Mouse (Mus musculus) heart, postnatal 10 days (tissue): ENCODE measurements around the gene Upf3b. TPM values are rescaled to one million over a fixed set of nuclear protein-coding genes. Genes with fewer than 3 reads are reported as not detected.
A peak's percentile ranks its signal among the peaks of the same experiment; 100 is the strongest.
"Not testable (repeated sequence)": the region's sequence is repeated elsewhere in the genome, so short reads cannot be mapped to it uniquely, and the experiment has no call there.

Source experiments
- DNase-seq, 2 experiments: peaks; one replicate each; pipeline ENCODE4 v3.0.0; 2021
- intact Hi-C: fragments of 180-260 bp; cut with DNase I; formaldehyde crosslinking; loops from one replicate; pipeline ENCODE4 v1.15.1; 2025
- total RNA-seq, 2 experiments: library from RNA; stranded (reverse); gene quantifications; 2 replicates each; pipeline ENCODE4 v1.2.3; 2021

Gene Upf3b
- total RNA-seq, 2 experiments from 2014 or later: 8.2 to 9.1 TPM

DNA sequence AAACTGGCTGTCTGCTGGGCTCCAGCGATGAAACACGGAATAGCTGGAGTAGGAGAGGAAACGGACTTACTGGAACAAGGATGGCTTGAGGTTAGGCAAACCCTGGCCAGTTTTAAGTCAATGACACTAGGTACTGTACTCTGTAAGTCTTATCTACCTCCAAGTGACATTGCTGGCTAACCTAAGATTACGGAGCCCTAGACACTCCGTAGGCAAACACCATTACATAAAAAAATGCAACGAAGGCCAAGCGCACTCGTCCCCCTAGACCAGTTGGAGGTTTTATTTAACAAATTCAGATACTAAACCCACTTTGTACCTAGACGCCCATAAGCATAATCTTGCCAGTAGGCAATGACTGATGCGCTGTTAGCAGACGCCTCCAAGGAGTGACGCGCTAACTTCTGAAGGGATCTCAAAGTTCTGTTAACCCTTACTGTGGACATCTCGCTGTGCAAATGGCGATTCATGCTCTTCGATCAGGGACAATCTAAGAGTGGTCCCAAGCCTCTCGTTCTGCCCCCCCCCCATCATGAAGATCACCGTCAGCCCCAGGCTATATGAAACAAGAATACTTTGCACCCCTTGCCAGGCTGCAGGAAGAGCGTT, 25.7 kb downstream of the Upf3b start:
- intact Hi-C loops: no loop called here
- DNase-seq: peak; percentile 19 to 28

DNA sequence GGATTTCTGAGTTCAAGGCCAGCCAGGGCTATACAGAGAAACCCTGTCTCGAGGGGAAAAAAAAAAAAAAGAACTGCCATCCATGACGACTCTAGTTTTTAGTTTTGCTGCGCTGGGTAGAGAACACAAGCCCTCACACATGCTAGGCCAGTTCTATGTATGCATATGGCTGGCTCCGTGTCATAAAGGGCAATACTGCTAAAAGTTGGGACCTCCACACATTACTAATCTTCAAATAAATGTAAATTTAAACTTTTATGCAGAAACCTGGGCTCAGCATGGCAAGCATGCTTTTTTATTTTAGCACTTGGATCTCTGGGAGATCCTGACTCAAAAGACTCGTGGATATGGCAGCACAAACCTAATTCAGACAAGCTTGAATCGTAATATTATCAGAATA, 28.9 kb downstream of the Upf3b start:
- intact Hi-C loops: no loop called here
- no peak for DNase-seq

- DNase-seq, intact Hi-C loops: not testable (repeated sequence)
Measured at GRCm38 (mm10) chrX:37080345-37080744, 29.8 kb downstream of the Upf3b start.

GRCm38 (mm10) chrX:37076651-37077050, 33.5 kb downstream of the Upf3b start:
- intact Hi-C loops: no loop called here
- DNase-seq: no peak

- peak; percentile 41 to 71 for DNase-seq
- intact Hi-C loops: no loop called here
Measured at GRCm38 (mm10) chrX:37074262-37074892, 35.7 kb downstream of the Upf3b start.

GRCm38 (mm10) chrX:37068766-37069165, 41.4 kb downstream of the Upf3b start:
- DNase-seq: no peak
- intact Hi-C loops: no loop called here

DNA sequence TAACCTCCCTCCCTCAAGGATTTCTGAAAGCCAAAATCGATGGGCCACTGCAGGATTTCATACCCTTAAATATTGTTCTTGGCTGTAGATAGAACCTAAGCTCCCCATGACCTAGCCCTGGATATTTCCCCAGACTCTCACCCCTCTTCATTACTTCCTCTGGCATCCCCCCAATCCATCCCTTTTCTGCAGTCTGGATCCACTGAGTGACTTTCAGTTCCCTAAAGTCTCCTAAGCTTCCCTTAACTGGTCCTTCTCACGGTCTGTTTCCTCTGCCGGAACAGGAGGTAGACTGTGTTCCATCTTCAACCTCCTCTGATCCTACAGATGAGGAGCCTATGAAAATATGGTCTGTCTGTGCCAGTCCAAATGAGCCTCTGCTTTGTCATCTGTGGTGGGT, 42.8 kb downstream of the Upf3b start:
- intact Hi-C loops: no loop called here
- DNase-seq: no peak

DNA sequence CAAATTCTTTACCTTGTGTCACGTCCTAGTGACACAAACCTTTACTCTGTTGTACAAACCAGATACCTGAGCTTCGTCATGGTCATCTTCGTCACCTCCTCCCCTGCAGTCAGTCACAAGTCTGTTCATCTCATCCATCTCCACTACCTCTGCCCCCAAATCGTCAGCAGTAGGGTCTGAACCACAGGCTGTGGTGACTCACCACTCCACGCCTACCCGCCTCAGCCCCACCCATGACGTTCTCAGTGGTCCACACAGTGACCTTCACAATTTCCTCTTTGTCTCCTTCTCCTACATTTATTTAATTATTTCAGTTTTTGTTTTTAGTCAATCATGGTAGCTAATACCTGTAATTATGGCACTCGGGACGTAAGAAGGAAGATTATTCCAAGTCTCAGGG, 46.2 kb downstream of the Upf3b start:
- DNase-seq: no peak
- intact Hi-C loops: no loop called here

- intact Hi-C loops: loop anchor here (10.0 kb wide), 1 partner anchor 284 kb away; no protein-coding TSS in a partner anchor
- DNase-seq: no peak
Measured at GRCm38 (mm10) chrX:37048890-37049823, 61.0 kb downstream of the Upf3b start.

DNA sequence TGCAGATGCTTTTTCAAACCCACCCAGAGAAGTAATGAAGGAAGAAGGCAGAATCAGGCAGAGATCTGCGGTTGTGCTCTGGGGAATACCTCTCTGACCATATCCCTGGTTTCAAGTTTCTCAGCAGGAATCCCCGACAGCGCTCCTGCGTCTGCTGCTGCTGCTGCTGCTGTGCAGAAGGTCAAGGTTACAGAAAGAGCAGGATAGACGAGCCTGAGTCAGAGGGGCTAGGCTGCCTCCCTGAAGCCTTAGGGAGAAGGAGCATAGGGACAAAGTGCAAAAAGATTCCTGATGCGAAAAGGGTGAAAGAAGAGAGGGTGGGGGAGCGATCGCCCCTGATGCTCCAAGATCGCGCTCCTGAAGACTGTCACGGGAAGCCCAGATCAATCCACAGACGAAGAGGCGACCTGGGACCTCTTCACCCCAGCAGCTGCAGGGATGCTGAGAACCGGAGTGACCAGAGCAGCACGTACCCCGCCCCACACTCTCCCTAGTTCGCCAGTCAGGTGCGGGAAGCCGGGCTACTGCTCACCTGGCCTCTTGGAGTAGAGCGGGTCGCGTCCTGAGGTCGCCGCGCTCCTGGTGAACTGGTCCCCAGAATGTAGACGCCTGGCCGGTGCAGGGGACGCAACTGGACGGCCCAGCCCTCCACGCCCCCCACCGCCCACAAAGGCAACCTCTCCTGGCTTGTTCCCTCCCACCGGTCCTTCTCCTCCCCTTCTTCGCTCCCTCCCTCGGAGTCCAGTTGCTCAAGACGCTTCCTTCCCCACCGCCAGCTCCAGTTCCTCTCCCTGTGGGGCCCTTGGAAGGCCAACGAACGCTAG, 61.8 kb downstream of the Upf3b start, which contains the start of gene Sowahd:
TSS of gene Sowahd (plus strand) at position 780 of the 824 bp plus-strand sequence.
- intact Hi-C loops: loop anchor here (10.0 kb wide), 1 partner anchor 283 kb away; no protein-coding TSS in a partner anchor
- no peak for DNase-seq

- DNase-seq: peak; percentile 54 to 69
- intact Hi-C loops: loop anchor here (10.0 kb wide), 1 partner anchor 278 kb away; no protein-coding TSS in a partner anchor
Measured at GRCm38 (mm10) chrX:37042726-37043125, 67.4 kb downstream of the Upf3b start.

Other genes with a start within 250 kb of the Upf3b start
- gene Ube2a, start 236.4 kb downstream of the Upf3b start, total RNA-seq: 10 to 100 TPM; 74.7 to 76.4 TPM
- 10 to 100 TPM; 19.2 to 22.3 TPM for gene C330007P06Rik, start 236.2 kb downstream of the Upf3b start, total RNA-seq
- 1 to 10 TPM; 3.2 to 3.9 TPM for gene Nkrf, start 207.4 kb downstream of the Upf3b start, total RNA-seq
- gene Sept6, start 118.5 kb downstream of the Upf3b start, total RNA-seq: 10 to 100 TPM; 23.2 to 25.0 TPM
- gene Sowahd, start 61.5 kb downstream of the Upf3b start, total RNA-seq: not detected
- 100 to 1,000 TPM; 487 to 510 TPM for gene Rpl39, start 24.9 kb downstream of the Upf3b start, total RNA-seq
- 10 to 100 TPM; 10.7 to 12.2 TPM for gene Nkap, start 16.5 kb upstream of the Upf3b start, total RNA-seq
- not detected for gene Akap14, start 58.5 kb upstream of the Upf3b start, total RNA-seq
- 100 to 1,000 TPM; 829 to 849 TPM for gene Ndufa1, start 80.8 kb upstream of the Upf3b start, total RNA-seq
- gene Rnf113a1, start 80.9 kb upstream of the Upf3b start, total RNA-seq: 1 to 10 TPM; 2.9 to 4.1 TPM
- gene Gm9, start 100.7 kb upstream of the Upf3b start, total RNA-seq: not detected
- gene Rhox1, start 111.9 kb upstream of the Upf3b start, total RNA-seq: not detected
- not detected for gene Rhox2a, start 134.7 kb upstream of the Upf3b start, total RNA-seq
- not detected for gene Rhox3a, start 139.6 kb upstream of the Upf3b start, total RNA-seq
- gene Rhox4a, start 155.0 kb upstream of the Upf3b start, total RNA-seq: not detected